Mouse (Mus musculus): ENCODE measurements around the gene Klhl25. TPM values are rescaled to one million over a fixed set of nuclear protein-coding genes. Genes with fewer than 3 reads are reported as not detected.

Klhl25 gene
- polyA plus RNA-seq, 1 experiment = 24.5 TPM

DNA sequence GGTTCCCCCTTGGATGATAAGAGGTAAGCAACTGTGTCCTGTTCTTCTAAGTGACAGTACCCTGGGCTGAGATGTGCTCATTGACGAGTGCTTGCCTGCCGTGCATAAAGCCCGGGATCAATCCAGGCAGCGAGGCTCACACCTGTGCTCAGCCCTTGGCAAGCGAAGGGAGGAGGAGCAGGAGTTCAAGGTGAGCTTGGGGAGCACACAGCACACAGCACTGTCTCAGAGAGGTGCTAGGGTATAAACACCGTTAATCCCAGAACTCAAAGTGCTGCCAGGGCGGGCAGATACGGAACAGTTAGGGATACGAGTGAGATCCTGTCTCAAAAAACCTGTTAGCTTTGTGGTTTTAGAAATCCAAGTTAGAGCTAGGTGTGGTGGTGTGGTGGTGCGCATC lies 3.2 kb downstream of the Klhl25 start:
- 92% methylated on average over 10 of the region's 10 CpGs for WGBS
- Histone ChIP-seq H3K4me3 (ENCODE audit: control insufficient read depth, insufficient read depth, low read length) (no peak overlapping the region), H3K36me3 (ENCODE audit: control insufficient read depth, insufficient read depth, low read length) (no peaks in the 10 kb centered on the region), H3K27ac (ENCODE audit: control insufficient read depth, insufficient read depth, low read length) (no peak overlapping the region), H3K4me1 (replicated peaks; ENCODE audit: control insufficient read depth, insufficient read depth, low read length) (peaks cover 52% of the 10 kb centered on the region), H3K27me3 (ENCODE audit: control insufficient read depth, insufficient read depth, low read length) (no peaks in the 10 kb centered on the region)
- DNase-seq = no peak
- TF ChIP-seq CTCF (IDR thresholded peaks at IDR 0.05; ENCODE audit: borderline replicate concordance, control insufficient read depth, extremely low read depth, insufficient read depth, low read length, poor library complexity) (no peak), POLR2A (IDR thresholded peaks at IDR 0.05; ENCODE audit: control insufficient read depth, extremely low read depth, insufficient read depth, low read length, poor library complexity) (no peak)

GRCm38 (mm10) chr7:75852363-75852762 lies 4.3 kb downstream of the Klhl25 start:
- H3K4me1 ChIP-seq (replicated peaks; ENCODE audit: control insufficient read depth, insufficient read depth, low read length) = peaks cover 56% of the 10 kb centered on the region
- TF ChIP-seq POLR2A (IDR thresholded peaks at IDR 0.05; ENCODE audit: control insufficient read depth, extremely low read depth, insufficient read depth, low read length, poor library complexity) (no peak), CTCF (IDR thresholded peaks at IDR 0.05; ENCODE audit: borderline replicate concordance, control insufficient read depth, extremely low read depth, insufficient read depth, low read length, poor library complexity) (no peak)
- H3K27ac ChIP-seq (ENCODE audit: control insufficient read depth, insufficient read depth, low read length) = no peak overlapping the region
- H3K27me3 ChIP-seq (ENCODE audit: control insufficient read depth, insufficient read depth, low read length) = no peaks in the 10 kb centered on the region
- H3K36me3 ChIP-seq (ENCODE audit: control insufficient read depth, insufficient read depth, low read length) = no peaks in the 10 kb centered on the region
- no peak for DNase-seq
- WGBS = 80% methylated on average over 4 of the region's 4 CpGs
- no peak overlapping the region for H3K4me3 ChIP-seq (ENCODE audit: control insufficient read depth, insufficient read depth, low read length)

DNA sequence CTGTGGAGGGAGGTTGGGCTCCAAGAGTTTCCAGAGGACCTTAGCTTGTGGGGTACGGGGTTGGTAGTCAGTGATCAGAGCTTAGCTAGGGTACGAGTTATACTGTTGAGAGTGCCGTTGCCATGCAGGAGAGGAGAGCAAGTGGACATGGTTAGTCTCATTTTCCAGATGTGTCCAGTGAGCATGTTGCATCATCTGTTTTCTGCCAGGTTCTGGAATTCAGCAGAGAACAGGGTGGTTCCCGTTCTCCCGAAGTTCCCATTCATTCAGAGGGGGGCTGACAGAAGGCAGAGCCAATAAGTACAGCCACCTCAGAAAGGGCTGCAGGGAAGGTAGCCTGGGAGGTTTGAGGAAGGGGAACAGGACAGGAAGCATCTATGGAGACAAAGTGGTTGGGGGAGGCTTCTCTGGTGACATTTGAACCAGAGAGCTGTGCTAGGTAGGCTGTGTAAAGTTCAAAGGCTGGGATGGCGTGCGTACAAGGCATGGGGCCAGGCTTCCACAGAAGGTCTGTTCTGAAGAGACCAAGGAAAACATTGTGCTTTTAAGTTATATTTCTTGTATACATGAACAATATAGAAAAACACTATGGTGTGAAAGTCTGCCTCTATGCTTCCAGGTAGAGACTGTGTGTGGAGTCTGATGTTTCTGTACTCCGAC lies 5.2 kb downstream of the Klhl25 start:
- 88% methylated on average over 8 of the region's 8 CpGs for WGBS
- Histone ChIP-seq H3K27ac (ENCODE audit: control insufficient read depth, insufficient read depth, low read length) (no peak overlapping the region), H3K4me1 (replicated peaks; ENCODE audit: control insufficient read depth, insufficient read depth, low read length) (peaks cover 54% of the 10 kb centered on the region)

GRCm38 (mm10) chr7:75854231-75854925 lies 6.3 kb downstream of the Klhl25 start:
- 83% methylated on average over 6 of the region's 6 CpGs for WGBS
- H3K27ac ChIP-seq (ENCODE audit: control insufficient read depth, insufficient read depth, low read length) = no peak overlapping the region
- no peaks in the 10 kb centered on the region for H3K36me3 ChIP-seq (ENCODE audit: control insufficient read depth, insufficient read depth, low read length)

More for the DNA sequence above, 5.2 kb downstream of the Klhl25 start:
- no peak for TF ChIP-seq CTCF (IDR thresholded peaks at IDR 0.05; ENCODE audit: borderline replicate concordance, control insufficient read depth, extremely low read depth, insufficient read depth, low read length, poor library complexity)
- no peak for TF ChIP-seq POLR2A (IDR thresholded peaks at IDR 0.05; ENCODE audit: control insufficient read depth, extremely low read depth, insufficient read depth, low read length, poor library complexity)
- Histone ChIP-seq H3K4me3 (ENCODE audit: control insufficient read depth, insufficient read depth, low read length) (no peak overlapping the region), H3K36me3 (ENCODE audit: control insufficient read depth, insufficient read depth, low read length) (no peaks in the 10 kb centered on the region), H3K27me3 (ENCODE audit: control insufficient read depth, insufficient read depth, low read length) (no peaks in the 10 kb centered on the region)
- no peak for DNase-seq

GRCm38 (mm10) chr7:75855028-75855427 lies 6.9 kb downstream of the Klhl25 start:
- Histone ChIP-seq H3K27ac (ENCODE audit: control insufficient read depth, insufficient read depth, low read length) (no peak overlapping the region), H3K4me1 (replicated peaks; ENCODE audit: control insufficient read depth, insufficient read depth, low read length) (peaks cover 41% of the 10 kb centered on the region), H3K27me3 (ENCODE audit: control insufficient read depth, insufficient read depth, low read length) (no peaks in the 10 kb centered on the region), H3K4me3 (ENCODE audit: control insufficient read depth, insufficient read depth, low read length) (no peak overlapping the region), H3K36me3 (ENCODE audit: control insufficient read depth, insufficient read depth, low read length) (no peaks in the 10 kb centered on the region)
- TF ChIP-seq CTCF (IDR thresholded peaks at IDR 0.05; ENCODE audit: borderline replicate concordance, control insufficient read depth, extremely low read depth, insufficient read depth, low read length, poor library complexity) (no peak), POLR2A (IDR thresholded peaks at IDR 0.05; ENCODE audit: control insufficient read depth, extremely low read depth, insufficient read depth, low read length, poor library complexity) (no peak)
- 16% methylated on average over 6 of the region's 6 CpGs for WGBS
- DNase-seq = peak; percentile 39

More at GRCm38 (mm10) chr7:75854231-75854925, 6.3 kb downstream of the Klhl25 start:
- Histone ChIP-seq H3K4me1 (replicated peaks; ENCODE audit: control insufficient read depth, insufficient read depth, low read length) (peaks cover 47% of the 10 kb centered on the region), H3K4me3 (ENCODE audit: control insufficient read depth, insufficient read depth, low read length) (no peak overlapping the region), H3K27me3 (ENCODE audit: control insufficient read depth, insufficient read depth, low read length) (no peaks in the 10 kb centered on the region)
- TF ChIP-seq CTCF (IDR thresholded peaks at IDR 0.05; ENCODE audit: borderline replicate concordance, control insufficient read depth, extremely low read depth, insufficient read depth, low read length, poor library complexity) = no peak
- TF ChIP-seq POLR2A (IDR thresholded peaks at IDR 0.05; ENCODE audit: control insufficient read depth, extremely low read depth, insufficient read depth, low read length, poor library complexity) = no peak
- DNase-seq = no peak

- 97% methylated on average over 11 of the region's 11 CpGs for WGBS
- no peak overlapping the region for H3K27ac ChIP-seq (ENCODE audit: control insufficient read depth, insufficient read depth, low read length)
- H3K27me3 ChIP-seq (ENCODE audit: control insufficient read depth, insufficient read depth, low read length) = no peaks in the 10 kb centered on the region
- H3K36me3 ChIP-seq (ENCODE audit: control insufficient read depth, insufficient read depth, low read length) = no peaks in the 10 kb centered on the region
- TF ChIP-seq POLR2A (IDR thresholded peaks at IDR 0.05; ENCODE audit: control insufficient read depth, extremely low read depth, insufficient read depth, low read length, poor library complexity) = no peak
- TF ChIP-seq CTCF (IDR thresholded peaks at IDR 0.05; ENCODE audit: borderline replicate concordance, control insufficient read depth, extremely low read depth, insufficient read depth, low read length, poor library complexity) = no peak
- peaks cover 41% of the 10 kb centered on the region for H3K4me1 ChIP-seq (replicated peaks; ENCODE audit: control insufficient read depth, insufficient read depth, low read length)
- no peak for DNase-seq
- H3K4me3 ChIP-seq (ENCODE audit: control insufficient read depth, insufficient read depth, low read length) = no peak overlapping the region
These were observed 8.1 kb downstream of the Klhl25 start for GRCm38 (mm10) chr7:75856259-75856658.

All from thymus, adult 2 months (tissue).